Mouse (Mus musculus): ENCODE measurements around the gene Rnf31.

GRCm38 (mm10) chr14:55629312-55629711, 37.8 kb downstream of the Rnf31 start:
- TF ChIP-seq CTCF (IDR thresholded peaks at IDR 0.05; ENCODE audit: low read depth), result peak; percentile 96
- TF ChIP-seq EP300 (IDR thresholded peaks at IDR 0.05; ENCODE audit: low read depth), result no peak

Measured in liver, embryonic 14.5 days (tissue).